ENCODE assay signal across 40 mouse cellular contexts in the genomic region with DNA sequence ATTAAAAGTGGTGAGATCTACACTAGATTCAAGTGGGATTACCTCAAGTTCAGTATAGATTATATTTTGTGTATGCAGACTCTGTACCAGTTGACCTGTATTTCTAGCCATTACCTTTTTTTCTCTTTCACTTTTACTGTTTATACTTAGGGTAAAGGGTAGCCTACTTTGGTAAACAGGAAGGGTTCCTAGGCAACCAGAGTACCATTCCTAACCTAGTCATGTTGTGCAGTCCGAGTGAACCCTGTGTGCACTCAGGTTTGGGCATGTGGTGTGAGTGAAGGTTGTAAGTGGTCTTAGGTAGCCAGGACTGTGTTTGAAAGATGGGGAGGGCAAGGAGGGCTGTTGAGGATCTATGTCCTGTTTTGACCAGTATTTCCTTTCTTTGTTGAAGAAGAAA. TPM values are rescaled to one million over a fixed set of nuclear protein-coding genes. Genes with fewer than 3 reads are reported as not detected.
DNase-seq lines count a peak whose midpoint lies in the region; ATAC-seq and TF ChIP-seq lines count a peak whose summit lies in the region.
"Had no signal": no experiment of that assay in that cellular context is flagged by ENCODE, and none has a peak within 500 bp of the region (broad histone marks: within the 10 kb centered on the region; RNA-seq: fewer than 3 reads in every experiment).

No protein-coding gene starts in this region.

- H3K4me1 ChIP-seq in liver, embryonic 14.5 days (replicated peaks; ENCODE audit: control insufficient read depth in 2 of 2, insufficient read depth in 2 of 2, low read length in 1 of 2): peaks cover 0 to 4% of the 10 kb centered on the region in 2 experiments; a peak in 1 of 4 replicates
- no peaks in the 10 kb centered on the region for H3K4me1 ChIP-seq in stomach, embryonic 15.5 days
- H3K4me1 ChIP-seq: embryonic facial prominence, embryonic 10.5 days; embryonic facial prominence, embryonic 15.5 days; forebrain, embryonic 12.5 days; heart, embryonic 13.5 days; hindbrain, embryonic 10.5 days; hindbrain, embryonic 15.5 days; intestine, embryonic 15.5 days; limb, embryonic 13.5 days; neural tube, embryonic 12.5 days had no signal

- H3K4me2 ChIP-seq in liver, embryonic 14.5 days (ENCODE audit: low read depth): no peak overlapping the region
- H3K4me2 ChIP-seq in stomach, embryonic 15.5 days: no peak overlapping the region
- H3K4me2 ChIP-seq: embryonic facial prominence, embryonic 15.5 days; forebrain, embryonic 12.5 days; heart, embryonic 13.5 days; hindbrain, embryonic 15.5 days; intestine, embryonic 15.5 days; limb, embryonic 13.5 days; lung, embryonic 14.5 days; neural tube, embryonic 12.5 days had no signal

- peak; percentile 47 for DNase-seq in CD4-positive helper T cell, adult 2 months (ENCODE audit: low read depth, low spot score)
- no peak for DNase-seq in liver, embryonic 14.5 days (ENCODE audit: low read depth in 3 of 3, low spot score in 3 of 3)
- no peak for DNase-seq in left cerebral cortex, adult 8-10 months (ENCODE audit: low spot score in 2 of 2)
- DNase-seq in kidney, postnatal 10 days: no peak
- no peak for DNase-seq in cerebellum, adult 18-20 months
- DNase-seq: adrenal gland, postnatal 25 days; B cell, adult 2 months; cerebellum, adult 11-12 months; cerebellum, postnatal 14 days; forebrain, postnatal 0 days; heart, postnatal 10 days; kidney, adult 2 months; layer of hippocampus, postnatal 36 days; lung, embryonic 14.5 days; lung, postnatal 14 days; right cerebral cortex, postnatal 14 days; thymus, postnatal 14 days had no signal

- TF ChIP-seq EP300 in liver, embryonic 14.5 days (IDR thresholded peaks at IDR 0.05; ENCODE audit: low read depth): no peak

- H3K4me3 ChIP-seq in liver, embryonic 14.5 days (ENCODE audit: insufficient read depth in 1 of 2, low read depth in 2 of 2, low read length in 2 of 2): no peak overlapping the region
- no peak overlapping the region for H3K4me3 ChIP-seq in stomach, embryonic 15.5 days (replicated peaks)
- H3K4me3 ChIP-seq: embryonic facial prominence, embryonic 10.5 days; embryonic facial prominence, embryonic 15.5 days; forebrain, embryonic 12.5 days; heart, embryonic 13.5 days; hindbrain, embryonic 10.5 days; hindbrain, embryonic 15.5 days; intestine, embryonic 15.5 days; limb, embryonic 13.5 days; neural tube, embryonic 12.5 days had no signal

- H3K27ac ChIP-seq in liver, embryonic 14.5 days: no peak overlapping the region
- H3K27ac ChIP-seq in stomach, embryonic 15.5 days: no peak overlapping the region
- H3K27ac ChIP-seq: embryonic facial prominence, embryonic 10.5 days; embryonic facial prominence, embryonic 15.5 days; forebrain, embryonic 12.5 days; heart, embryonic 13.5 days; hindbrain, embryonic 10.5 days; hindbrain, embryonic 15.5 days; intestine, embryonic 15.5 days; limb, embryonic 13.5 days; neural tube, embryonic 12.5 days had no signal

- no peaks in the 10 kb centered on the region for H3K9me3 ChIP-seq in liver, embryonic 14.5 days (ENCODE audit: control insufficient read depth, low read length)
- no peaks in the 10 kb centered on the region for H3K9me3 ChIP-seq in stomach, embryonic 15.5 days
- H3K9me3 ChIP-seq: embryonic facial prominence, embryonic 10.5 days; embryonic facial prominence, embryonic 15.5 days; forebrain, embryonic 12.5 days; heart, embryonic 13.5 days; hindbrain, embryonic 10.5 days; hindbrain, embryonic 15.5 days; intestine, embryonic 15.5 days; limb, embryonic 13.5 days; neural tube, embryonic 12.5 days had no signal

- no peaks in the 10 kb centered on the region for H3K27me3 ChIP-seq in liver, embryonic 14.5 days (ENCODE audit: control insufficient read depth, insufficient read depth, low read length)
- H3K27me3 ChIP-seq in stomach, embryonic 15.5 days (replicated peaks): no peaks in the 10 kb centered on the region
- H3K27me3 ChIP-seq: embryonic facial prominence, embryonic 15.5 days; forebrain, embryonic 12.5 days; heart, embryonic 13.5 days; hindbrain, embryonic 15.5 days; intestine, embryonic 15.5 days; limb, embryonic 13.5 days; neural tube, embryonic 12.5 days; Patski had no signal

- WGBS in liver, embryonic 14.5 days (ENCODE audit: insufficient replicate concordance): 28% methylated on average over 1 of the region's 1 CpGs
- 43% methylated on average over 1 of the region's 1 CpGs for whole genome bisulfite sequencing in stomach, embryonic 15.5 days

- H3K36me3 ChIP-seq in liver, embryonic 14.5 days (replicated peaks; ENCODE audit: control insufficient read depth, insufficient read depth, low read depth): no peaks in the 10 kb centered on the region
- 0 out of 2 replicates have a peak, but pooled peaks cover 5% of the 10 kb centered on the region for H3K36me3 ChIP-seq in stomach, embryonic 15.5 days

- no peak for TF ChIP-seq CTCF in liver, embryonic 14.5 days (IDR thresholded peaks at IDR 0.05; ENCODE audit: low read depth)

- ATAC-seq in activated CD4-positive, CD25-positive, alpha-beta regulatory T cell, adult 4 months: peak; percentile 93
- ATAC-seq in liver, embryonic 14.5 days (ENCODE audit: insufficient read depth): peak; percentile 50; the same call in 1 of the 2 replicates
- ATAC-seq in stomach, embryonic 15.5 days (ENCODE audit: insufficient read depth, low FRiP score, low read depth): 0 out of 2 replicates have a peak, but pooled peaks have one; percentile 53
- ATAC-seq: forebrain, postnatal 0 days; intestine, embryonic 15.5 days; midbrain, embryonic 16.5 days; Patski had no signal

- no peak overlapping the region for H3K9ac ChIP-seq in liver, embryonic 14.5 days (replicated peaks)
- H3K9ac ChIP-seq in stomach, embryonic 15.5 days: no peak overlapping the region
- H3K9ac ChIP-seq: embryonic facial prominence, embryonic 15.5 days; forebrain, embryonic 12.5 days; forebrain, postnatal 0 days; heart, embryonic 13.5 days; hindbrain, embryonic 15.5 days; intestine, embryonic 15.5 days; limb, embryonic 13.5 days; lung, embryonic 14.5 days; neural tube, embryonic 12.5 days had no signal

RNA-seq across cellular contexts. Expression of a gene that starts 8.4 kb away (rescaled TPM):
- 10 to 100 TPM; 11.4 to 15.9 TPM for polyA plus RNA-seq in activated CD4-positive, CD25-positive, alpha-beta regulatory T cell, adult 4 months (2017; shearing (Covaris generic))
- polyA plus RNA-seq in liver, embryonic 14.5 days (2012; rRNA removed): 5.2 and 6.7 TPM in 2 replicates
- polyA plus RNA-seq in liver, embryonic 14.5 days (2014; fragmentation: Nextera tagmentation; extraction: Ambion mirVana): 16.1 and 16.9 TPM in 2 replicates
- polyA plus RNA-seq in stomach, embryonic 15.5 days (2015; fragmentation: Nextera tagmentation; extraction: Ambion mirVana): 59.1 and 62.6 TPM in 2 replicates
- total RNA-seq in left cerebral cortex, adult 8-10 months (2022): 10 to 100 TPM; 23.3 to 27.1 (median 24.8) TPM

RNA-seq across cellular contexts. Expression of a gene that starts 22.3 kb away (rescaled TPM):
- not detected for polyA plus RNA-seq in activated CD4-positive, CD25-positive, alpha-beta regulatory T cell, adult 4 months (2017; shearing (Covaris generic))
- polyA plus RNA-seq in liver, embryonic 14.5 days (2012; rRNA removed): not detected in 2 replicates
- polyA plus RNA-seq in liver, embryonic 14.5 days (2014; fragmentation: Nextera tagmentation; extraction: Ambion mirVana): not detected in 2 replicates
- polyA plus RNA-seq in stomach, embryonic 15.5 days (2015; fragmentation: Nextera tagmentation; extraction: Ambion mirVana): not detected in 2 replicates
- total RNA-seq in left cerebral cortex, adult 8-10 months (2022): not detected
- total RNA-seq: adrenal gland, postnatal 25 days; forebrain, postnatal 0 days; gastrocnemius, adult 8-10 months; heart, adult 8-10 months; heart, postnatal 10 days; layer of hippocampus, postnatal 36 days; left cerebral cortex, postnatal 36 days; MEL had no signal
- polyA plus RNA-seq: embryonic facial prominence, embryonic 10.5 days; embryonic facial prominence, embryonic 15.5 days; forebrain, embryonic 12.5 days; forebrain, postnatal 0 days; gonadal fat pad, adult 2 months; heart, embryonic 13.5 days; hindbrain, embryonic 10.5 days; hindbrain, embryonic 15.5 days; intestine, embryonic 15.5 days; kidney, adult 2 months; kidney, embryonic 16.5 days; large intestine, adult 2 months; limb, embryonic 13.5 days; lung, embryonic 14.5 days; midbrain, embryonic 16.5 days; neural tube, embryonic 12.5 days; Patski; small intestine, adult 2 months; stomach, embryonic 14.5 days; urinary bladder, adult 2 months had no signal

RNA-seq across cellular contexts. Expression of a gene that starts 27.0 kb away (rescaled TPM):
- 100 to 1,000 TPM; 389 to 432 TPM for polyA plus RNA-seq in activated CD4-positive, CD25-positive, alpha-beta regulatory T cell, adult 4 months (2017; shearing (Covaris generic))
- 146 and 149 TPM in 2 replicates for polyA plus RNA-seq in liver, embryonic 14.5 days (2012; rRNA removed)
- 271 and 282 TPM in 2 replicates for polyA plus RNA-seq in liver, embryonic 14.5 days (2014; fragmentation: Nextera tagmentation; extraction: Ambion mirVana)
- polyA plus RNA-seq in stomach, embryonic 15.5 days (2015; fragmentation: Nextera tagmentation; extraction: Ambion mirVana): 459 and 493 TPM in 2 replicates
- 100 to 1,000 TPM; 193 to 206 (median 201) TPM for total RNA-seq in left cerebral cortex, adult 8-10 months (2022)

RNA-seq across cellular contexts. Expression of a gene that starts 27.0 kb away (rescaled TPM):
- polyA plus RNA-seq in activated CD4-positive, CD25-positive, alpha-beta regulatory T cell, adult 4 months (2017; shearing (Covaris generic)): 1,000 to 10,000 TPM; 1,524 to 2,342 TPM
- polyA plus RNA-seq in liver, embryonic 14.5 days (2012; rRNA removed): 593 and 901 TPM in 2 replicates
- 693 and 702 TPM in 2 replicates for polyA plus RNA-seq in liver, embryonic 14.5 days (2014; fragmentation: Nextera tagmentation; extraction: Ambion mirVana)
- polyA plus RNA-seq in stomach, embryonic 15.5 days (2015; fragmentation: Nextera tagmentation; extraction: Ambion mirVana): 888 and 917 TPM in 2 replicates
- total RNA-seq in left cerebral cortex, adult 8-10 months (2022): 100 to 1,000 TPM; 672 to 810 (median 775) TPM

RNA-seq across cellular contexts. Expression of a gene that starts 39.1 kb away (rescaled TPM):
- polyA plus RNA-seq in activated CD4-positive, CD25-positive, alpha-beta regulatory T cell, adult 4 months (2017; shearing (Covaris generic)): 1 to 10 TPM; 1.5 to 2.5 TPM
- 37.2 and 40.8 TPM in 2 replicates for polyA plus RNA-seq in liver, embryonic 14.5 days (2012; rRNA removed)
- 7.2 and 7.9 TPM in 2 replicates for polyA plus RNA-seq in liver, embryonic 14.5 days (2014; fragmentation: Nextera tagmentation; extraction: Ambion mirVana)
- polyA plus RNA-seq in stomach, embryonic 15.5 days (2015; fragmentation: Nextera tagmentation; extraction: Ambion mirVana): 7.7 and 7.9 TPM in 2 replicates
- total RNA-seq in left cerebral cortex, adult 8-10 months (2022): 1 to 10 TPM; 2.0 to 3.0 (median 2.9) TPM
